Mouse (Mus musculus): ENCODE measurements around the gene Ankrd16. TPM values are rescaled to one million over a fixed set of nuclear protein-coding genes. Genes with fewer than 3 reads are reported as not detected.

Ankrd16 gene
- polyA plus RNA-seq, 1 experiment from 2014 or later, result 20.1 TPM

DNA sequence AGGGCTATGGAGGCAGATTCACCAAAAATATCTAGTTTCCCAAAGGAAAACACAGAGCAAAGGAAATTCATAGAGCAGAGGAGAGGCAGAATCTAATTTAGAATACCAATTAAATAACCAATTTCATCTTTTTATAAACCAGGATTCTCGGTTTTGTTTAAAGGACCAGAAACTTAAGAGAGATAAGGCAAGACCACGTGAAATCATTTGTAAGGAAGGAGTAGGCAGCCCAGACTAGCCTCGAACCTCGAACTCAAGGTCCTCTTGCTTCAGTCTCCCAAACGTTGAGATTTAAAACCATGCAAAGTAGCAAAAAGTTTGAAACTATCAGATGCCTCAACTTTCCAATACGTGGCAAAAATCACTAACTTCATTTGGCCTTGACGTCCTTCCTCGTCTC lies 1.3 kb upstream of the Ankrd16 start:
- ATAC-seq (ENCODE audit: insufficient number of reproducible peaks, insufficient read depth, low FRiP score, low read depth), result no peak
- H3K36me3 ChIP-seq (ENCODE audit: control insufficient read depth, insufficient read depth, low read length), result peaks cover 20% of the 10 kb centered on the region
- peaks cover 5 to 33% of the 10 kb centered on the region in 2 experiments; a peak in 3 of 4 replicates for H3K4me1 ChIP-seq (ENCODE audit: control insufficient read depth in 2 of 2, insufficient read depth in 2 of 2, low read length in 2 of 2)
- H3K27me3 ChIP-seq (ENCODE audit: control insufficient read depth, insufficient read depth, low read length), result no peaks in the 10 kb centered on the region
- H3K27ac ChIP-seq (replicated peaks in 1 of 2; ENCODE audit: control insufficient read depth in 1 of 2, insufficient read depth in 1 of 2, low read depth in 2 of 2, low read length in 2 of 2), result peak overlapping the region in 1 of 2 experiments; percentile 96; a peak in 1 of 4 replicates
- H3K9ac ChIP-seq (ENCODE audit: low read length), result peak overlapping the region; percentile 94
- peak overlapping the region; percentile 90 to 92; a peak in 3 of 4 replicates for H3K4me3 ChIP-seq (ENCODE audit: control insufficient read depth in 1 of 2, insufficient read depth in 1 of 2, low read depth in 1 of 2, low read length in 2 of 2)
- WGBS, result 45% methylated on average over 8 of the region's 8 CpGs
- peak overlapping the region; percentile 75 for H3K4me2 ChIP-seq (ENCODE audit: low read length)
- no peaks in the 10 kb centered on the region for H3K9me3 ChIP-seq (ENCODE audit: control insufficient read depth, low read length)

DNA sequence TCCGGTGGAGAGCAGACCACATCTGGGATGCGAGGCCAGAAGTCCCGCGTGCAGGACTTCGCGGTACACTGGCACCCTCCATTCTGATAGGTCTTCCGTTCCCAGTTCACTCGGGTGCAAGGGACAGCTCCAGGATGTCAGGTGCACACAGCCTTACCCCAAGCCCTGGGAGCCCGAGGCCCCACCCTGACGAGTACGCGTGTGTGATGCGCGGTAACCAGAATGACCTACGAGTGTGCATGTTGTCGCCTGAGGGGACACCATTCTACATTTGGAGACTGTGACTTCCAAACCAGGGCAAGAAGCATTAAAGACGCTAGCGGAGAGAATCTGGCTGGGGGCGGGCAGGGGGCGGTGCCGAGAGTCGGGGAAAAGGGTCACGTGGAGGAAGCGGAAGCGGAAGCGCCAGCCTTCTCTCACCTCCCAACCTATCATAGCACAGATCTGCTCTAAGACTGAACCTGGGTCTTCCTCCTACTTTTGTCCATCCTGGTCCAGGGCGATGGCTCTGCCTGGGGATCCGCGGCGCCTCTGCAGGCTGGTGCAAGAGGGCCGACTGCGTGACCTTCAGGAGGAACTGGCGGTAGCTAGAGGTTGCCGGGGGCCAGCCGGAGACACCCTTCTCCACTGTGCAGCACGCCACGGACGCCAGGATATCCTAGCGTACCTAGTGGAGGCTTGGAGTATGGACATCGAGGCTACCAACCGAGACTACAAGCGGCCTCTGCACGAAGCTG lies 579 bp downstream of the Ankrd16 start:
- 0% methylated on average over 43 of the region's 43 CpGs for WGBS
- Histone ChIP-seq H3K4me1 (ENCODE audit: control insufficient read depth in 2 of 2, insufficient read depth in 2 of 2, low read length in 2 of 2) (peaks cover 5 to 29% of the 10 kb centered on the region in 2 experiments; a peak in 3 of 4 replicates), H3K9ac (ENCODE audit: low read length) (peak overlapping the region; percentile 83)

DNA sequence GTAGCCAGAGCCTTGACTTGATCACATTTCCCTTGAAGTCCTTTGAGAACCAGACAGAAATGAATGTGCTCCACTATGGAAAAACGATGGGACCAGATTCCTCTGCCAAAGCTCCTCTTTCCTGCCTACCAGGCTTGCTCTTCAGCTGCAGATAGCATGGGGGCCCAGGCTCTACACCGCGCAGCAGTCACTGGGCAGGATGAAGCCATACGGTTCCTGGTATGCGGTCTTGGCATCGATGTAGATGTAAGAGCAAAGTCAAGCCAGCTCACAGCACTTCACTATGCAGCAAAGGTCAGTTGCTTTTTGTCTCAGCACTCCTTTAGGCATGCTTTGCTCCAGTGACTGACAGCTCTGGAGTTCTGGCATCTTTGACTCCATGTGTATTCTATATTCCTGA lies 6.5 kb downstream of the Ankrd16 start:
- H3K36me3 ChIP-seq (ENCODE audit: control insufficient read depth, insufficient read depth, low read length), result peaks cover 94% of the 10 kb centered on the region
- no peak overlapping the region for H3K27ac ChIP-seq (replicated peaks in 1 of 2; ENCODE audit: control insufficient read depth in 1 of 2, insufficient read depth in 1 of 2, low read depth in 2 of 2, low read length in 2 of 2)
- WGBS, result 88% methylated on average over 6 of the region's 6 CpGs
- H3K4me1 ChIP-seq (ENCODE audit: control insufficient read depth in 2 of 2, insufficient read depth in 2 of 2, low read length in 2 of 2), result peaks cover 4 to 7% of the 10 kb centered on the region in 2 experiments; a peak in 3 of 4 replicates
- H3K4me3 ChIP-seq (ENCODE audit: control insufficient read depth in 1 of 2, insufficient read depth in 1 of 2, low read depth in 1 of 2, low read length in 2 of 2), result no peak overlapping the region
- no peaks in the 10 kb centered on the region for H3K27me3 ChIP-seq (ENCODE audit: control insufficient read depth, insufficient read depth, low read length)
- H3K9ac ChIP-seq (ENCODE audit: low read length), result no peak overlapping the region
- no peak for ATAC-seq (ENCODE audit: insufficient number of reproducible peaks, insufficient read depth, low FRiP score, low read depth)
- H3K9me3 ChIP-seq (ENCODE audit: control insufficient read depth, low read length), result no peaks in the 10 kb centered on the region
- H3K4me2 ChIP-seq (ENCODE audit: low read length), result no peak overlapping the region

More for the DNA sequence above, 579 bp downstream of the Ankrd16 start:
- peak; percentile 77 for ATAC-seq (ENCODE audit: insufficient number of reproducible peaks, insufficient read depth, low FRiP score, low read depth)
- Histone ChIP-seq H3K4me2 (ENCODE audit: low read length) (peak overlapping the region; percentile 81), H3K4me3 (ENCODE audit: control insufficient read depth in 1 of 2, insufficient read depth in 1 of 2, low read depth in 1 of 2, low read length in 2 of 2) (peak overlapping the region; percentile 89 to 92), H3K27me3 (ENCODE audit: control insufficient read depth, insufficient read depth, low read length) (no peaks in the 10 kb centered on the region), H3K27ac (replicated peaks in 1 of 2; ENCODE audit: control insufficient read depth in 1 of 2, insufficient read depth in 1 of 2, low read depth in 2 of 2, low read length in 2 of 2) (peak overlapping the region; percentile 96 to 98), H3K9me3 (ENCODE audit: control insufficient read depth, low read length) (no peaks in the 10 kb centered on the region), H3K36me3 (ENCODE audit: control insufficient read depth, insufficient read depth, low read length) (peaks cover 38% of the 10 kb centered on the region)

DNA sequence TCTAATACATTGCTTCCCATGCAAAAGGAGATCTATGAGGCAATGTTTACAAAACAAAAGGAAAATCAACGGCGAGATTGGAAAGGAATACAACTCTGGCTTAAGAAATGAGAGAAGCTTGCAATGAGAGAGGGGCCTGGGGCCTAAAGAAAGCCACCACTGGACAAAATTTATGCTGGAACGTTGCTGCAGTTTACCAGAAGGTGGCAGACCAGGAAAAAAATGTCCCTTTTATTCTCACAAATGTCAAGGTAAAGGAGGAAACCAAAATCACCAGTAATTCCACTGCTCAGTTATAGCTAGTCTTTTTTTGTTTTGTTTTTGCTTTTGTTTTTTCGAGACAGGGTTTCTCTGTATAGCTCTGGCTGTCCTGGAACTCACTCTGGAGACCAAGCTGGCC lies 17.0 kb downstream of the Ankrd16 start:
- Histone ChIP-seq H3K27me3 (ENCODE audit: control insufficient read depth, insufficient read depth, low read length) (no peaks in the 10 kb centered on the region), H3K36me3 (ENCODE audit: control insufficient read depth, insufficient read depth, low read length) (peaks cover 44% of the 10 kb centered on the region), H3K4me1 (ENCODE audit: control insufficient read depth in 2 of 2, insufficient read depth in 2 of 2, low read length in 2 of 2) (peaks cover 2 to 11% of the 10 kb centered on the region in 2 experiments; a peak in 3 of 4 replicates), H3K27ac (replicated peaks in 1 of 2; ENCODE audit: control insufficient read depth in 1 of 2, insufficient read depth in 1 of 2, low read depth in 2 of 2, low read length in 2 of 2) (no peak overlapping the region), H3K9me3 (ENCODE audit: control insufficient read depth, low read length) (peaks cover 2% of the 10 kb centered on the region; the same call in 1 of the 2 replicates), H3K4me2 (ENCODE audit: low read length) (no peak overlapping the region), H3K9ac (ENCODE audit: low read length) (no peak overlapping the region), H3K4me3 (ENCODE audit: control insufficient read depth in 1 of 2, insufficient read depth in 1 of 2, low read depth in 1 of 2, low read length in 2 of 2) (no peak overlapping the region)
- WGBS, result 64% methylated on average over 4 of the region's 4 CpGs
- ATAC-seq (ENCODE audit: insufficient number of reproducible peaks, insufficient read depth, low FRiP score, low read depth), result no peak

DNA sequence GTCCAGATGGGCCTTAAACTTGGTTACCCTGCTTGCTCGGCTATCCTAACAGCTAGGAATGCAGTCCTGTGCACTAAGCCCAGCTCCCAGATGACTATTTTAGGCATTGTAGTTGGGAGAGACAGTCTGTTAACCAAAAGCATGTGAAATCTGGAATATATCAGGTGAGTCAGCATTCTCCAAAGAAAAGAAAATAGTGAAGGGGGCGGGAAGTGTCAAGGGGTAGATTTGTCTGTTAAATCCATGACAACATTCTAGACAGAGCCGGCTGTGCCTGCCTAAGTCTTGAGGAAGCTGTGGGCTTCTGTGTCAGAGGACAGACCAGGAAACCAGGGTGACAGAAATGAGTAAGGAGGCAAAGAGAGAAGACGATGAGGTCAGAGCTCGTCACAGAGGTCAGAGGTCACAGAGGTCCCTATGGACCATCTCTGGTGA lies 20.3 kb downstream of the Ankrd16 start:
- H3K27ac ChIP-seq (replicated peaks in 1 of 2; ENCODE audit: control insufficient read depth in 1 of 2, insufficient read depth in 1 of 2, low read depth in 2 of 2, low read length in 2 of 2), result no peak overlapping the region
- no peaks in the 10 kb centered on the region for H3K9me3 ChIP-seq (ENCODE audit: control insufficient read depth, low read length)
- H3K9ac ChIP-seq (ENCODE audit: low read length), result no peak overlapping the region
- H3K36me3 ChIP-seq (ENCODE audit: control insufficient read depth, insufficient read depth, low read length), result peaks cover 15% of the 10 kb centered on the region
- H3K4me1 ChIP-seq (ENCODE audit: control insufficient read depth in 2 of 2, insufficient read depth in 2 of 2, low read length in 2 of 2), result peaks cover 2 to 11% of the 10 kb centered on the region in 2 experiments; a peak in 3 of 4 replicates
- no peak for ATAC-seq (ENCODE audit: insufficient number of reproducible peaks, insufficient read depth, low FRiP score, low read depth)
- H3K27me3 ChIP-seq (ENCODE audit: control insufficient read depth, insufficient read depth, low read length), result no peaks in the 10 kb centered on the region
- H3K4me2 ChIP-seq (ENCODE audit: low read length), result no peak overlapping the region
- H3K4me3 ChIP-seq (ENCODE audit: control insufficient read depth in 1 of 2, insufficient read depth in 1 of 2, low read depth in 1 of 2, low read length in 2 of 2), result no peak overlapping the region
- 30% methylated on average over 5 of the region's 5 CpGs for WGBS

DNA sequence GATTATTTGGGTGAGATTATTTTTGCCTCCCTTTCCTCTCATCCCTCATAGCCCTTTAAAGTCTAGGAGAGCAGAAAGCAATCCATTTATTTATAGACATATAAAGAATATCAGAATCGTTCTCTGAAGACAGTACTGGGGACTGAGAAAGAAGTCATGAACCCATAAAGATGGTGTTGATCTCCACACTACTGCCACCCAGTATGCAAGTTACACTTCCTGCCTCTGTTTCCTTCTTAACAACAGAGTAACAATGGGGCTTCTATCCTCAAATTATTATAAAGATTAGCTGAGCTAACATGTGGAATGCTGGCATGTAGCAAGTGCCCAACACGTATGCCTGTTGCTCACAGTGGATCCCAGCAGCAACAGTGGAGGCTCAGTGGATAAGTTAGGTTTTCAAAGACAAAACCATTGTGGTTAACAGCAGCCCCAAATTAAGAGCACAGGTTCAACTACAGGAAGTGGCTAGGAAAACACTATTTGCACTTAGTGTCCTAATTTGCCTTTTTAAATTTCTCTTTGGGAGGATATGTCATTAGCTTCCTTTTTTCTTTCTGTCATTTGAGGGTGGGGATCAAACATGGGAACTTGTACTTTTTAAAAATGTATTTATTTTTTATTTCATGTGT lies 23.7 kb downstream of the Ankrd16 start:
- no peak for ATAC-seq (ENCODE audit: insufficient number of reproducible peaks, insufficient read depth, low FRiP score, low read depth)
- WGBS, result 78% methylated on average over 2 of the region's 2 CpGs
- Histone ChIP-seq H3K27ac (replicated peaks in 1 of 2; ENCODE audit: control insufficient read depth in 1 of 2, insufficient read depth in 1 of 2, low read depth in 2 of 2, low read length in 2 of 2) (no peak overlapping the region), H3K9ac (ENCODE audit: low read length) (no peak overlapping the region), H3K27me3 (ENCODE audit: control insufficient read depth, insufficient read depth, low read length) (no peaks in the 10 kb centered on the region), H3K4me1 (ENCODE audit: control insufficient read depth in 2 of 2, insufficient read depth in 2 of 2, low read length in 2 of 2) (peaks cover 2 to 11% of the 10 kb centered on the region in 2 experiments; a peak in 3 of 4 replicates), H3K9me3 (ENCODE audit: control insufficient read depth, low read length) (no peaks in the 10 kb centered on the region), H3K4me2 (ENCODE audit: low read length) (no peak overlapping the region), H3K4me3 (ENCODE audit: control insufficient read depth in 1 of 2, insufficient read depth in 1 of 2, low read depth in 1 of 2, low read length in 2 of 2) (no peak overlapping the region), H3K36me3 (ENCODE audit: control insufficient read depth, insufficient read depth, low read length) (no peaks in the 10 kb centered on the region)
